Mouse (Mus musculus) spleen, postnatal 14 days (tissue): ENCODE measurements around the gene Galnt10.

Experiments used
- DNase-seq, 2 experiments: peaks; one replicate each; pipeline ENCODE4 v3.0.0; 2021 to 2022; ENCODE audit warnings: low spot score in 2 of 2

Gene Galnt10

DNA sequence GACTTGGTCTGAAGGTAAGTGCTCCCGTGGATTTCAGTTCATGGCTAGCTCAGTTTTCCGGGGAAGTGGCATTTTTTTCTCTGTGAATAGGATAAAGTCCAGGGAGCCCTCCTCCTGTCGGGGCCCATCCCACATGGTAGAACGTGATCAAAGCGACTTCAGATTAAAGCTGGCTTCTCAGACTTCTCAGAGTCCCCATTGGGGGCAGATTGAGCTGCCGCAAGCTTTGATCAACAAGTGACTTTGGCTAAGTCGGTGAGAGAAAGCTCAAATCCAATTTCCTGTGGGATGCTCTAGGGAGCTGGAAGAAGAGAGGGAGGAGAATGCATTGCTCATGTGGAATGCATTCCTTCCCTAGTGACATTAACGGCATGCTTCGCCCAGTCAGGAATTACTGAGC is 10.1 kb upstream of the Galnt10 start:
- DNase-seq = no peak

- no peak for DNase-seq
These were observed 1.6 kb upstream of the Galnt10 start for GRCm38 (mm10) chr11:57643691-57644090.

GRCm38 (mm10) chr11:57644245-57645017 is 811 bp upstream of the Galnt10 start:
- no peak for DNase-seq

- DNase-seq = no peak
These were observed 605 bp downstream of the Galnt10 start for GRCm38 (mm10) chr11:57645847-57646246.

- DNase-seq = no peak
These were observed 1.2 kb downstream of the Galnt10 start for GRCm38 (mm10) chr11:57646416-57646815.

DNA sequence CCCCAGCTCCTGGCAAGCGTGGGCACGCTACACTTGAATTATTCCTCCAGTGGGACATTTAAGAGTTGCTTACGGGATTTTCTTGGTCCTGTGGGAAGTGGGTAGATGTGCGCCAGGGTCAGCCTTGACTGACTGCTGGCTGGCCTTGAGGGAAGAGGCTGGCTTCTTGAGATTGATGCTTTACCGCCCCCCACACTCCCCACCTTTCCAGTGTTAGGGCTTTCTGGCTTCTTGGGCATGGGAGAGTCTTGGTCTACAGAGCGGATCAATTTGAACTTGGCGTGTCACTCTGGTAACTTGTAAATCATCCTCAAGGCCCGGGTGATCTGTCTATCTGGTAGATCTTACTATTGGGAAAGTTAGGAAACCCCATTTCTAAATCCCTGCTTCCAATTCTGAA is 1.7 kb downstream of the Galnt10 start:
- DNase-seq = no peak

DNA sequence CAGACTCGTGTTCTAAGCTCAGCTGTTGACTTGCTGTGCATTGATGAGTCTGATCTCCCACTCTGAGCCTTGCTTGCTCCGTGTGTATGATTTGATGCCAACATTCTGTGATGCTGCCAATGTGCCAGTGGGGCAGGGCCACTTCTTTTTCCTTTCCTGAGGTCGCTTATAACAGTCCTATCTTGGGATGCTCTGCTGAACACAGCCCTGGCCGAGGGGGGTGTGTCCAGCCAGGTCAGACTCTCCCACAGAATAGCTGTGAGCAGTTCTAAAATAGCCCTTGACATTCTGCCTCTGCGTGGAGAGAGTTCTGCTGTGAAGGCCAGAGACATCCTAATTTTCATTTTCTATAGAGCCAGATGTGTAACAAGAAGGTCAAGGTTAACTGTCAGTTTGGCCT is 2.2 kb downstream of the Galnt10 start:
- no peak for DNase-seq

GRCm38 (mm10) chr11:57648196-57648800 is 3.1 kb downstream of the Galnt10 start:
- no peak for DNase-seq

DNA sequence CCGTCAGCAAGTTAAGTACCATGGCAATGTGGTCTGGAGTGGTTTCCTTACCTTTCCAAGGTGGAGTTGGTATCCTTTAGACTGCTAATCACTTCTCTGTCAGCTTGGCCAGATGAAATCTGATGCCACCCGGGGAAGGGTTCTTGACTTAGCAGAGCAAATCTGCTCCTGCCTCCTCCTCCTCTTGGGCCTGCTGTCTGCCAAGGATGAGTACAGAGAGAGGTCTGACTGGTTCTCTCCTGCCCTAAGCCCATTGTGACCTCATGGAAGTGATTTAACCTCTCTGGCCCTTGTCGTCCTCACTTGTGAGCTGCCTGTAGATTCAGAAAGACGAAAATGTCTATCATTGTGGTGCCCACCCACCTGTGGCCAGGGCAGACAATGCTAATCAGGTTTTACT is 4.0 kb downstream of the Galnt10 start:
- DNase-seq = no peak

DNA sequence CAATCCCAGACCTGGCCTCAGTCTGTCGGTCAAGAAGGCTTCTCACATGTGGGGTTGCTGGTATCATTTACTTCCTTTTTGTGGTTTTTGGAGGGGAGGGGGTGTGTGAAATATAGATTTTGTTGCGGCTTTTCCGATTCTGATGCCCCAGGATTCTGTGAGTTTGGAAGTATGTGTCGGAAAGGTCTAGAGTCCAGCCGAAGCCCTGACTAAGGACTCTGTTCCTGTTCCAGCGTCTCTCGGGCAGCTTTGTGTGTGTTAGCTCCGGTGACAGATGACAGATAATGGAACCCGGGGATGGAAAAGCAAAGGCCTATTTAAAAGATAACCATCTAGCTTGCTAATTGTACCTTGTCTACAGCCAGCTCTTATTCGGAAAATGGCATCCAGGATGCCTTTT is 4.4 kb downstream of the Galnt10 start:
- no peak for DNase-seq

- DNase-seq = no peak
These were observed 5.6 kb downstream of the Galnt10 start for GRCm38 (mm10) chr11:57650867-57651266.

DNA sequence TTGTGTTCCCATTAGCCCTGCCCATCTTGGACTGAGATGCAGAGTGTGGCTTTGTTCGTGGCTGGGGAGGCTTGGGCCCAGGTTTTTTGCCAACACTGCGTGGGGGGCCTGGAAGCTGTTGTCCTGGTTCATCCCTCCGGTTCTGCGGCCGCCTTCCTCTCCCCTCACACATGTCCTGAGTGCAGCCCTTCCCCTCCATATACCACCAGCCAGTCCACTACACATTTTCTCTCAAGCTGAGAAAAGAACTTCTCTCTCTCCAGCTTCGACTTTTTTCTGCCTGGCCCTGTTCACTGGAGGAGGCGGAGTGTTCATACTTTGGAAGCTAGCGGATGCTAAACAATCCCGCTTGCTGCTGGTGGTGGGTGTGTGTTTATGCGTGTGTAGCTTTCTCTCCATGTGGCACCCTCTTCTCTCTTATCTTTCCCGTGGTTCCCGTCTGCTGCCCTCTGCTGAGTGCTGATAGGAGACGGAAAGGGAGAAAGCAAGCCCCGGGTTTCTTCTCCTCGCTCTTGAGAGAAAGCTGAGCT is 6.1 kb downstream of the Galnt10 start:
- DNase-seq = peak; percentile 55 to 58

DNA sequence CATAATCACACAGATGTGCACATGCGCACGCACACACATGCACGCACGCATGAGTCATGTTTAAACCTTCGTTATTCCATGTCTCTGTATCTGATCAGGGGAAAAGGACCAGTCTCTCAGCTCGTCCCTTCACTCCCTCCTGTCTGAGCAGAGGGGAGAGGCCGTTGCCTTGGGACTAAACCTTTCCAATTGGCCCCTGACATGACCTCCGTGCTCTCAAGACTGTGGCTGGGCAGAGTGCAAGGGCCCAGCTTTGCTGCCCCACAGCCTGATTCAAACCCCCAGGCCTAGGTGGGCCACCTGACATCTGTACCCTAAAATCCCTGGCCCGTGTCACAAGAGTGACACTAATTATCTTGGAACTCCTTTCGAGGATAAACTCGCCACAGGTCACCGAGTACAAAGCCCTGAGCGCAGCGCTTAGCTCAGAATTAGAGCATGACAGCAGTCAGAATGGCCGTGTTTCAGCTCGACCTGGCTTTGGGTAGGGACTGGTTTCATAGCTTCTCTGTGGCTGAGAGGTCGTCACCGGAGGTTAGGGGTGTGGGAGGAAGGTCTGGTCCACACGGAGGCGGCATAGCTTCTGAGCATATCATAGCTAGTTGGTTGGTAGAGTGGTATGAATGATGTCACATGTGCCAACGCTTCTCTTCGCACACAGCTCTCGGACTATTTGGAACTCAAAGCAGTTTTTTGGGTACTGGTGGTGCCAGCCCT is 7.1 kb downstream of the Galnt10 start:
- DNase-seq = no peak

DNA sequence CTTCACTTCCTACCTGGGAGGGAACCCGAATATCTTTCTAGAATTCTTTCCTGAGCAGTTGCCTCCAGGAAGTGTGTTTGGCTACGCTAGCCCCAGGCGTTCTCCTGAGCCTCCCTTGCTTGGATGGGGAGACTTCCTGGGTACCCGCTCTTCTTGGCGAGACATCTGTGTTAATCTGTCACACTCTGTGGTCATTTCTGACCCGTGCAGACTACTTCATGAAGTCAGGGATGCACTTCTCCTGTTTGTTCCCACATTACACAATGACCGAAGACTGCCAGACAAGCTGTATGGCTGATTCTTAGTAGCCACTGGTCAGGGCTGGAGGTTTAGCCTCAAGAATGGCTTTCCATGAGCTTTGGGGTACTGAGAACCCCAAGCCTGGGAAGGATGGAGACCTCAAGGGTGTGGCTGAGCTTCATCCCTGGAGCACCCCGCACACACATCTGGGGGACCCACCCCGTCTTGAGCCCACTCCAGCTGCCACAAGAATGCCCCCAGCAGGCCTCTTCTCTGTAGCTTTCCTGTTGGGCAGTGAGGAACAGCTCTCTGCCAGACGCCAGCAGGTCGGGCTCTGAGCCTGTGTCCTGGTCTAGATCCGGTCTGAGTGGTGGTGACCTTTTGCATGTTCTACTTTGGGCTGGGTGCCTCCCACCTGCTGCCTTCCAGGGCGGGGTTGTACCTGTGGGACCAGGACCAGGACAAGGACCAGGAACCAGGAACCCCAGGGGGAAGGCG is 7.8 kb downstream of the Galnt10 start:
- no peak for DNase-seq

DNA sequence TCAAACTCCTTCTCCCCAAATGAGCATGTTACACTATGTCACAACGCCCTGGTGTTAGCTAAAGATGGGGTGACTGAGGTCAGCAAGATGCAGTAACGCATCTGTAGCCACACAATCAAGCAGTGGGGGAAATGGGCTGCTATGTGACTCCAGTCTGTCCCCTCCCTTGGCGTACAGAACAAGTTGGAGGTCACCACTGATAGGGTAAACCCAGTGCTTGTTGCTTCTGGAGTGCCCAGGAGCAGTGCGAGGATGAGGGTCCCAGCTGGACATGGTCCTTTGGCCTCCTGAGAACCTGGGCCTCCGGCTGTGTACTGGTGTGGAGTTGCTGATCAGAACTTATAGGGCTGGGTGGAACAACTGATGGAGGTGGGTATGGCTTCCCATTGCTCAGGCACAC is 8.6 kb downstream of the Galnt10 start:
- DNase-seq = no peak

- DNase-seq = no peak
These were observed 9.1 kb downstream of the Galnt10 start for GRCm38 (mm10) chr11:57654386-57654785.

DNA sequence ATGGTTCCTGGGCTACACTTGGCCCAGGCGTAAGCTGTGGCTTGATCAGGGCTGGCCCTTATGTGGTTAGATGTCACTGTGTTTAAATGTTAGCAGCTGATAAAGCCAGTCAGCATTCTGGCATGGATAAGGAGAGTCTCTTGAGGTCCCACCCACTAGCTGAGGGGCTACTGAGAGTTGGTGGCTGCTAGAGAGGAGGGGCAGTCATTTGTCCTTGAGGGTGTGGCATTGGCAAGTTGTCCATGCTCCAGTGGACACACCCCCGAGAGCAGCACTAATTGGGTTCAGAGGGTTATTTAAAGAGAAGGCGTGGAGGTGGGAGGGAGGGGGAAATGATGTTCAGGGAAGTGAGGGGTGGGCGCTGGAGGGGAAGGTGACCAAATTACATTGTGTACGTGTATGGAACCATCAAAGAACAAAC is 9.7 kb downstream of the Galnt10 start:
- no peak for DNase-seq

GRCm38 (mm10) chr11:57655669-57656325 is 10.6 kb downstream of the Galnt10 start:
- DNase-seq = no peak

GRCm38 (mm10) chr11:57656602-57657275 is 11.5 kb downstream of the Galnt10 start:
- no peak for DNase-seq

DNA sequence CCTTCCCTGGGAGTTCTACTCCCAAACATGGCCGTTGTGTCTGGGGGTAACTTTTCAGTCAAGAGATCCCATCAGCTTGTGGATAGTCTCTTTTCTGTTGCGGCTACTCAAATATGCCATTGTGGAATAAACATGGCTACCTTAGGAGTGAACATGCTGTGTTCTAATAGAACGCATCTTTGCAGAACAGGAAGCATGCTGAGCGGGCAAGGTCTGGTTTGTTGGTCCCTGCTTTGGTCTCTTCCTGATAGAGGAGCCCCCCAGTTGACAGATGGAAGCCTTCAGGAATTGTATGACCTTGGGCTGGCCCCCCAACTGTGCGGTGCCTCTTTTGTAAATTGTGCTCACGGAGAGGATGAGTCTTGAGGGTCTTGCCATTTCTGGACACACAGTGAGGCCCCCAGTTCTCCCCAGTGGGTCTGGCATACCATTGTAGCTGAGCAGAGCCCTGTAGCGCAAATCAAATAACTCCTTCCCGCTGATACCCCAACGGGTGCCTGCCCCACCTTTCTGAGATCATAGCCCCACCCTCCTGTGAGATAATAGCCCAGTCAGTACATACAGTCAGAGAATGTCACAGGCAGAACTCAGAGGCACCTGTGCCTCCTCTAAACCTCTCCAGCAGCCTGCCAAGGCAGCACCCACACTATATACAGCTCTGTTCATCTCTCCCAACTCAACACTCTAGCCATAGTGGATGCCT is 12.3 kb downstream of the Galnt10 start:
- DNase-seq = no peak
